Mouse (Mus musculus) lung, embryonic 15.5 days (tissue): ENCODE results near the gene Zfp446. TPM values are rescaled to one million over a fixed set of nuclear protein-coding genes. Genes with fewer than 3 reads are reported as not detected.
"Not testable (repeated sequence)": the region's sequence is repeated elsewhere in the genome, so short reads cannot be mapped to it uniquely, and the experiment has no call there.

Experiments used
- ATAC-seq: fragments of 200-750 bp; cut with Nextera tagmentation; 2 replicates; pipeline ENCODE4 v1.8.0; 2017; ENCODE audit warnings: moderate number of reproducible peaks, borderline replicate concordance; ENCODE audit not compliant: low FRiP score, low TSS enrichment; ENCODE audit errors: extremely low read depth
- H3K27ac ChIP-seq: fragments of 300-500 bp; sonication (generic); 2 replicates; pipeline ENCODE4 v1.5.1; 2015; ENCODE audit warnings: moderate library complexity, mild to moderate bottlenecking, inconsistent platforms
- H3K27me3 ChIP-seq: fragments of 300-500 bp; sonication (generic); 2 replicates; pipeline ENCODE4 v1.6.1; 2015; ENCODE audit warnings: inconsistent platforms
- H3K36me3 ChIP-seq: fragments of 300-500 bp; sonication (generic); 2 replicates; pipeline ENCODE4 v1.6.1; 2015; ENCODE audit warnings: inconsistent platforms
- H3K4me1 ChIP-seq: fragments of 300-500 bp; sonication (generic); 2 replicates; pipeline ENCODE4 v1.6.1; 2015; ENCODE audit warnings: inconsistent platforms
- H3K4me2 ChIP-seq: fragments of 300-500 bp; sonication (generic); 2 replicates; pipeline ENCODE4 v1.6.1; 2015; ENCODE audit warnings: inconsistent platforms, mild to moderate bottlenecking, moderate library complexity
- H3K4me3 ChIP-seq: fragments of 300-500 bp; sonication (generic); 2 replicates; pipeline ENCODE4 v1.5.1; 2015; ENCODE audit warnings: mild to moderate bottlenecking, inconsistent platforms
- H3K9ac ChIP-seq: fragments of 300-500 bp; sonication (generic); 2 replicates; pipeline ENCODE4 v1.6.1; 2015; ENCODE audit warnings: inconsistent platforms
- H3K9me3 ChIP-seq: fragments of 300-500 bp; sonication (generic); 2 replicates; pipeline ENCODE4 v1.6.1; 2016; ENCODE audit warnings: inconsistent platforms
- WGBS: fragments of 180-500 bp; shearing (Covaris S2); methylation state at CpG from one replicate; pipeline ENCODE4 v1.1.7; 2015; 5-methylcytosine and 5-hydroxymethylcytosine counted together
- polyA plus RNA-seq: library from polyadenylated mRNA; unstranded; fragments of >200 nt; fragmentation: Nextera tagmentation; extraction: Ambion mirVana; gene quantifications from 2 replicates; pipeline ENCODE4 v1.2.1, GENCODE M21; 2015

Zfp446 gene
- 9.7 and 10.5 TPM in 2 replicates for polyA plus RNA-seq

GRCm38 (mm10) chr7:12977682-12978389, at the start of gene Zfp446:
Gene Zfp446, plus strand, starts transcription at chr7:12977848.
- ATAC-seq: peak; percentile 99
- H3K4me3 ChIP-seq: peak within 1 kb of the TSS; percentile 85
- H3K9me3 ChIP-seq: no peaks in the 10 kb centered on the region
- H3K27ac ChIP-seq: peak within 1 kb of the TSS; percentile 98
- peaks cover 22% of the 10 kb centered on the region for H3K4me1 ChIP-seq
- peak within 1 kb of the TSS; percentile 67 for H3K9ac ChIP-seq
- H3K27me3 ChIP-seq: no peaks in the 10 kb centered on the region
- H3K36me3 ChIP-seq: 0 out of 2 replicates have a peak, but pooled peaks cover 3% of the 10 kb centered on the region
- peak within 1 kb of the TSS; percentile 75 for H3K4me2 ChIP-seq
- WGBS: under 1% methylated on average over 49 of the region's 49 CpGs

GRCm38 (mm10) chr7:12933615-12934140, 44.0 kb upstream of the Zfp446 start:
- no peaks in the 10 kb centered on the region for H3K36me3 ChIP-seq
- H3K4me1 ChIP-seq: no peaks in the 10 kb centered on the region
- H3K27me3 ChIP-seq: no peaks in the 10 kb centered on the region
- H3K9me3 ChIP-seq: no peaks in the 10 kb centered on the region
- no peak overlapping the region for H3K9ac ChIP-seq
- no peak for ATAC-seq
- no peak overlapping the region for H3K27ac ChIP-seq
- WGBS: 80% methylated on average over 4 of the region's 4 CpGs
- H3K4me2 ChIP-seq: no peak overlapping the region
- H3K4me3 ChIP-seq: no peak overlapping the region

GRCm38 (mm10) chr7:12934808-12935207, 42.8 kb upstream of the Zfp446 start:
- Histone ChIP-seq H3K27ac (no peak overlapping the region), H3K4me1 (no peaks in the 10 kb centered on the region), H3K4me2 (no peak overlapping the region), H3K9me3 (no peaks in the 10 kb centered on the region), H3K4me3 (no peak overlapping the region), H3K27me3 (no peaks in the 10 kb centered on the region), H3K9ac (no peak overlapping the region), H3K36me3 (no peaks in the 10 kb centered on the region)
- no peak for ATAC-seq
- WGBS: 63% methylated on average over 3 of the region's 3 CpGs

- not testable (repeated sequence) for H3K4me1 ChIP-seq, H3K4me2 ChIP-seq, H3K36me3 ChIP-seq, H3K9me3 ChIP-seq, H3K9ac ChIP-seq, ATAC-seq, H3K27ac ChIP-seq, H3K4me3 ChIP-seq, H3K27me3 ChIP-seq
- WGBS: 83% methylated on average over 4 of the region's 4 CpGs
Measured at GRCm38 (mm10) chr7:12937254-12937803, 40.3 kb upstream of the Zfp446 start.

- whole genome bisulfite sequencing: 79% methylated on average over 4 of the region's 4 CpGs
- H3K4me1 ChIP-seq: no peaks in the 10 kb centered on the region
Measured at GRCm38 (mm10) chr7:12940599-12940998, 37.0 kb upstream of the Zfp446 start.

GRCm38 (mm10) chr7:12943488-12943887, 34.2 kb upstream of the Zfp446 start:
- no peak overlapping the region for H3K4me2 ChIP-seq
- no peaks in the 10 kb centered on the region for H3K36me3 ChIP-seq
- H3K27ac ChIP-seq: no peak overlapping the region
- H3K27me3 ChIP-seq: no peaks in the 10 kb centered on the region
- no peaks in the 10 kb centered on the region for H3K4me1 ChIP-seq
- H3K9me3 ChIP-seq: no peaks in the 10 kb centered on the region
- no peak overlapping the region for H3K9ac ChIP-seq
- ATAC-seq: no peak
- no peak overlapping the region for H3K4me3 ChIP-seq

More at GRCm38 (mm10) chr7:12940599-12940998, 37.0 kb upstream of the Zfp446 start:
- Histone ChIP-seq H3K4me2 (no peak overlapping the region), H3K4me3 (no peak overlapping the region), H3K27me3 (no peaks in the 10 kb centered on the region), H3K9ac (no peak overlapping the region), H3K27ac (no peak overlapping the region), H3K36me3 (no peaks in the 10 kb centered on the region), H3K9me3 (no peaks in the 10 kb centered on the region)
- no peak for ATAC-seq

GRCm38 (mm10) chr7:12949032-12949871, 28.4 kb upstream of the Zfp446 start:
- Histone ChIP-seq H3K27me3 (no peaks in the 10 kb centered on the region), H3K27ac (peak overlapping the region; percentile 81), H3K4me2 (peak overlapping the region; percentile 79), H3K9ac (peak overlapping the region; percentile 56), H3K9me3 (no peaks in the 10 kb centered on the region), H3K4me1 (peaks cover 7% of the 10 kb centered on the region), H3K36me3 (no peaks in the 10 kb centered on the region), H3K4me3 (peak overlapping the region; percentile 42)
- 7% methylated on average over 35 of the region's 35 CpGs for WGBS
- ATAC-seq: peak; percentile 97

- Histone ChIP-seq H3K4me2 (peak overlapping the region; percentile 79), H3K4me3 (peak overlapping the region; percentile 42), H3K9me3 (no peaks in the 10 kb centered on the region), H3K27ac (peak overlapping the region; percentile 65), H3K4me1 (peaks cover 7% of the 10 kb centered on the region), H3K9ac (peak overlapping the region; percentile 53), H3K27me3 (no peaks in the 10 kb centered on the region), H3K36me3 (no peaks in the 10 kb centered on the region)
- ATAC-seq: peak; percentile 70
- 4% methylated on average over 16 of the region's 16 CpGs for WGBS
Measured at GRCm38 (mm10) chr7:12949872-12950229, 27.8 kb upstream of the Zfp446 start.

- Histone ChIP-seq H3K27ac (no peak overlapping the region), H3K4me2 (no peak overlapping the region), H3K4me1 (peaks cover 7% of the 10 kb centered on the region), H3K9me3 (no peaks in the 10 kb centered on the region), H3K9ac (no peak overlapping the region), H3K27me3 (no peaks in the 10 kb centered on the region), H3K4me3 (no peak overlapping the region), H3K36me3 (no peaks in the 10 kb centered on the region)
- no peak for ATAC-seq
- 45% methylated on average over 3 of the region's 3 CpGs for WGBS
Measured at GRCm38 (mm10) chr7:12954896-12955295, 22.8 kb upstream of the Zfp446 start.

- Histone ChIP-seq H3K4me3 (no peak overlapping the region), H3K27me3 (no peaks in the 10 kb centered on the region), H3K27ac (no peak overlapping the region), H3K9me3 (no peaks in the 10 kb centered on the region), H3K4me2 (no peak overlapping the region), H3K36me3 (no peaks in the 10 kb centered on the region), H3K4me1 (peaks cover 8% of the 10 kb centered on the region; the same call in 1 of the 2 replicates), H3K9ac (no peak overlapping the region)
- 69% methylated on average over 5 of the region's 5 CpGs for WGBS
- ATAC-seq: no peak
Measured at GRCm38 (mm10) chr7:12957511-12957910, 20.1 kb upstream of the Zfp446 start.

GRCm38 (mm10) chr7:12958948-12959347, 18.7 kb upstream of the Zfp446 start:
- Histone ChIP-seq H3K27me3 (no peaks in the 10 kb centered on the region), H3K27ac (no peak overlapping the region), H3K4me3 (no peak overlapping the region), H3K4me2 (no peak overlapping the region), H3K9ac (no peak overlapping the region), H3K4me1 (peaks cover 9% of the 10 kb centered on the region; the same call in 1 of the 2 replicates), H3K36me3 (no peaks in the 10 kb centered on the region), H3K9me3 (no peaks in the 10 kb centered on the region)
- WGBS: 81% methylated on average over 4 of the region's 4 CpGs
- no peak for ATAC-seq
